Mouse (Mus musculus) MEL (cell line): ENCODE results near the gene Smarcd1.

Source experiments
- CHD2 ChIP-seq: IDR thresholded peaks from 2 replicates; pipeline ENCODE4 v1.6.1; 2011; ENCODE audit warnings: low read length, improper control_type of control experiment
- CTCF ChIP-seq, 3 experiments: IDR thresholded peaks in 2 of 3; conservative IDR thresholded peaks in 1 of 3; 2 replicates each; pipeline ENCODE4 v1.5.1; 2011 to 2012; ENCODE audit warnings: low read length in 3 of 3, low read depth in 2 of 3, mild to moderate bottlenecking in 2 of 3, improper control_type of control experiment in 1 of 3, inconsistent platforms in 1 of 3, mixed read lengths in 1 of 3, moderate library complexity in 1 of 3; ENCODE audit not compliant: control insufficient read depth in 1 of 3, insufficient read depth in 1 of 3, poor library complexity in 1 of 3, severe bottlenecking in 1 of 3
- MAFK ChIP-seq: IDR thresholded peaks from 2 replicates; pipeline ENCODE4 v1.6.1; 2011; ENCODE audit warnings: low read depth, mild to moderate bottlenecking, low read length, improper control_type of control experiment, borderline replicate concordance
- RAD21 ChIP-seq: IDR thresholded peaks from 2 replicates; pipeline ENCODE4 v1.6.1; 2011; ENCODE audit warnings: mild to moderate bottlenecking, low read depth, low read length, improper control_type of control experiment
- USF1 ChIP-seq: IDR thresholded peaks from 2 replicates; pipeline ENCODE4 v1.6.1; 2014; ENCODE audit warnings: low read depth, mild to moderate bottlenecking, inconsistent platforms, low read length, improper control_type of control experiment, moderate library complexity

GRCm38 (mm10) chr15:99662371-99662770 is 39.6 kb upstream of the Smarcd1 start:
- TF ChIP-seq RAD21 (no peak), MAFK (no peak), USF1 (no peak), CHD2 (no peak), CTCF (IDR thresholded peaks at IDR 0.05 in 2 of 3, conservative IDR thresholded peaks at IDR 0.05 in 1 of 3; ENCODE audit: control insufficient read depth in 1 of 3, insufficient read depth in 1 of 3, low read depth in 2 of 3, low read length in 3 of 3, poor library complexity in 1 of 3, severe bottlenecking in 1 of 3) (no peak)
